Mouse (Mus musculus) NIH3T3 (cell line): Measurements from ENCODE around the gene Rab8a.

Experiments used
- DNase-seq: peaks from one replicate; pipeline ENCODE4 v3.0.0-alpha.2; 2012; ENCODE audit warnings: low read depth

The Rab8a gene

GRCm38 (mm10) chr8:72146556-72146955, 14.4 kb upstream of the Rab8a start:
- peak; percentile 85 for DNase-seq

- peak; percentile 41 for DNase-seq
These were observed 13.7 kb upstream of the Rab8a start for GRCm38 (mm10) chr8:72147266-72147665.

DNA sequence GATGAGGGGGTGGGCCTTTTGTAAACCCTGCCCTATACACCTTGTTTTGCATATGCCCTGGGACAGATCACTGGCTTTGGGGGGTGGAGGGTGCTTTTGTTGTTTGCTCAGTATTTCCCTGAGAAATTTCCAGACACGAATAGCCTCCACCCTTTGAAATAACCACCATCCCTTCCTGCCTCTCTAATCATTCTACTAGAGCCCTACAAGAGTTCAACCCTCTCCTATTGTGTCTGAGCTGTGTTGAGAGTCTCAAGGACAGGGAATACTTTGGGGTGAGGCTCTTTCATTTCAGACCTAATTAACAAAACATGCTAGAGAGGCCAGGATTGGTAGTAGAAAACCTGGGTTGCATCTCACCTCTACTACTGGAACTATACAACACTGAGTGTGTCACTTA, 11.9 kb upstream of the Rab8a start:
- no peak for DNase-seq

- DNase-seq, result no peak
These were observed 9.5 kb upstream of the Rab8a start for GRCm38 (mm10) chr8:72151418-72152078.

DNA sequence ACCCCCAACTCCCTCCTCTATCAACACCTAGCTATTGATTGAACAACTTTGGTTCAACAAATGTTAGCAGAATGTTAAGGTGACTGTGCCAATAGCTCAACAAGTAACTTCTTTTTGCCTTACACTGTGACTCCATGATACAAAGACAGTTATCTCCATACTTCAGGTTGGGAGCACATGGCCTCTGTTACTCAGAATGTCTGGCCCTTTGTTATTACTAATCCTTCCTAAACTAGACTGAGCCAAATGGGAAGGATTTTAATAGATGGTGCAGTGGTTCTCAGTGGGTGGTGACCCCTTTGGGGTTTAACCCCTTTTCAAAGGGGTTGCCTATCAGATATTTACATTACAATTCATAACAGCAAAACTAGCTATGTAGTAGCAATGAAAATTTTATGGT, 7.6 kb upstream of the Rab8a start:
- no peak for DNase-seq

GRCm38 (mm10) chr8:72158096-72158495, 2.9 kb upstream of the Rab8a start:
- DNase-seq, result peak; percentile 79

GRCm38 (mm10) chr8:72158726-72159125, 2.3 kb upstream of the Rab8a start:
- peak; percentile 55 for DNase-seq

DNA sequence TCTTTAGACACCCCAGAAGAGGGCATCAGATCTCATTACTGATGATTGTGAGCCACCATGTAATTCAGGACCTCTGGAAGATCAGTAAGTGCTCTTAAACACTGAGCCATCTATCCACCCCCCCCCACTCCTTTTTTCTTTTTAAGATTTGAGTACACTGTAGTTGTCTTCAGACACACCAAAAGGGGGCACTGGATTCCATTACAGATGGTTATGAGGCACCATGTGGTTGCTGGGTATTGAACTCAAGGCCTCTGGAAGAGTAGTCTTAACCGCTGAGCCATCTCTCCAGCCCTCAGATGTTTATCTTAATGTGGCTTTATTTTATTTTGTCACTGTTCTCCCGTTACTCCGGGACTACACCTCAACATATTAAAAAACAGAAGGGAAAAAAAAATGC, 993 bp upstream of the Rab8a start:
- no peak for DNase-seq

DNA sequence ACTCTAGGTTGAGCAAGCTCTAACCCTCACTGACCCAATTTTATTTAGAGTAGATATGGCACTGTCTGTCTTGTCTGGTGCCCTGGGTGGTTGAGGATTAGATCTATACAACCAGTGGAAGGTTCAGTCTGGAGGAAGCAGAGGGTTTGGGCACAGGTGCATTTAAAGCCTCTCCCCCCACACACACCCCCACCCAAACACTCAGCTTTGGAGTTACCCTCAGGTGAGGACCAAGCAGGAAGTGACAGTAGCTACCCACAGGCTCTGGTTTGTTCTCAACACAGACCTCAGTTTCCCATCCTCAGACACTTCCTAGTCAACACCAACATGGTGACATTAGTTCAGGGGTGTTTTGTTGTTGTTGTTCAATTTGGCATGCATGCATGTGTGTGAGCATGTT, 1.8 kb downstream of the Rab8a start:
- no peak for DNase-seq

- DNase-seq, result no peak
These were observed 8.2 kb downstream of the Rab8a start for GRCm38 (mm10) chr8:72169098-72169668.

DNA sequence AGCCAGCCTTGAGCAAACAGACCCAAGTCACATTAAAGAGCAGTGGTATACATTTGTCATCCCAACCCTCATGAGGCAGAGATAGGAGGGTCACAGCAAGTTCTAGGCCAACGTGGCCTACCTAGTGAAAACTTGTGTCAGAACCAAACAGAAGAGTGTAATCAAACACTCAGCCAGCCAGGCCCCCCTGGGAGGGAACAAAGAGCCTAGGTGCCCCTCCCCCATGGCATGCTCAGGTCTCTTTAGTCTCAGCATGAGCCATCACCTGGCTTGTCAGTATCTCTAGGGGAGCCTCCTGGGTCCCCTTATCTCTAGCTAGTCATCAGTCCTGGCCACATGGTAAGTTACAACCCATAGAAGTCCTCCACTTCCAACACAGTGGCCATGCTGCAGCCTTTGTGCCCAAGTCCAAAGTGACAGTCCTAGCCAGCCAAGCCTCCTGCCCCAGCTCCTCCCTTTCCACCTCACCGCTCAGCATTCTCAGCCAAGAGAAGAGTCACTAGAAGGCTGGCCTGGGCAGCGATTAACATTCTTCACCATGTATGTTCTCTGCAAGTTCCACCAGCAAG, 8.8 kb downstream of the Rab8a start:
- no peak for DNase-seq

- DNase-seq, result peak; percentile 86
These were observed 16.4 kb downstream of the Rab8a start for GRCm38 (mm10) chr8:72177346-72177925.

DNA sequence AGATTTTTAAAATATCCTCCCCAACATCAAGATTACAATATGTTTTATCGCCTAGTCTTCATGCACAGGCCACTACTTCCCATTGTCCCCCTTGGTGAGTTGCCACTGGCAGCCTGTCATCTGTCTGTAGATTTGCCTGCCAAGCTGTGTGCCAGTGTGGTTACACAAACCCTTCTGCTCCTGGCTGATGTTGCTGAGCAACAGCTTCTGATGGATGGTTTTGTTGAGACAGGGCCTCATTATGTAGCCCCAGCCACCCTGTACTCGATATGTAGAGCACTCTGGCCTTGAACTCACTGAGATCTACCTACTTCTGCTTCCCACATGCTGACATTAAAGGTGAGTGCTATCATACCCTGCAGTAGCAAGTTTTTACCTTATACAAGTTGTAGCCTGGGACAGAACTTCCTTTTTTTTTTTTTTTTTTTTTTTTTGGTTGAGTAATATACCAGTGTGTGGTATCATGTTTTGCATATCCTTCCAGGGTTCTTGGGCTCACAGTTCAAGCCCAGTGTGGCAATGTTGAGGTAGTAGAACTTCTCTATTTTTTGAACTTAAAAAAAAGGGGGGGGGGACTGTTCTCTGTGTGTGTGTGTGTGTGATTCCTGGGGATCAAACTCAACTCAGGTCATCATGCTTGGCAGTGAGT, 22.7 kb downstream of the Rab8a start:
- no peak for DNase-seq

DNA sequence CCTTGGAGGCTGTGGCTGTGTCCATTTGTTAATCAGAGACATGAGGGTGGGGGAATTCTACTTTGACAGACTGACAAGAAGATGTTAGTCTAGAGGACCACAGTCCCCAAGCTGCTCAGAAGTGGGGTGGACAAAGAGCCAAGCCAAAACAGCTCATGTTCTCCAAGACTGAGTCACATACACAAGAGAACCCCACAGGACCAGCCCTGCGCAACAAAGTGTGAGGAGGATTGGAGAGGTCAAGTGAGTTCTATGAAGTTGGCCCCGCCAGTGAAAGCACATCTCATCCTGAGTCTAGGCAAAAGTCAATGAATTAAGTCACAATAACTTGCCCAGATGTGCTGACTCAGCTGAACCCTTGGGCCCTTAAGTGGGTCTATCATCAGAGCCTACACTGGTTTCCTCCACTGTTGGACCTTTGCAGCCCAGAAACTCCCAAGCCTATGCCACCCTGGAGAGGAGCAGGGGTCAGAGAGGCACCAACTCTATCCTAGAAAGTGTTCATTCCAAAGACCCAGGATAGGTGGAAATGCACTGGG, 26.9 kb downstream of the Rab8a start:
- DNase-seq, result peak; percentile 48

DNA sequence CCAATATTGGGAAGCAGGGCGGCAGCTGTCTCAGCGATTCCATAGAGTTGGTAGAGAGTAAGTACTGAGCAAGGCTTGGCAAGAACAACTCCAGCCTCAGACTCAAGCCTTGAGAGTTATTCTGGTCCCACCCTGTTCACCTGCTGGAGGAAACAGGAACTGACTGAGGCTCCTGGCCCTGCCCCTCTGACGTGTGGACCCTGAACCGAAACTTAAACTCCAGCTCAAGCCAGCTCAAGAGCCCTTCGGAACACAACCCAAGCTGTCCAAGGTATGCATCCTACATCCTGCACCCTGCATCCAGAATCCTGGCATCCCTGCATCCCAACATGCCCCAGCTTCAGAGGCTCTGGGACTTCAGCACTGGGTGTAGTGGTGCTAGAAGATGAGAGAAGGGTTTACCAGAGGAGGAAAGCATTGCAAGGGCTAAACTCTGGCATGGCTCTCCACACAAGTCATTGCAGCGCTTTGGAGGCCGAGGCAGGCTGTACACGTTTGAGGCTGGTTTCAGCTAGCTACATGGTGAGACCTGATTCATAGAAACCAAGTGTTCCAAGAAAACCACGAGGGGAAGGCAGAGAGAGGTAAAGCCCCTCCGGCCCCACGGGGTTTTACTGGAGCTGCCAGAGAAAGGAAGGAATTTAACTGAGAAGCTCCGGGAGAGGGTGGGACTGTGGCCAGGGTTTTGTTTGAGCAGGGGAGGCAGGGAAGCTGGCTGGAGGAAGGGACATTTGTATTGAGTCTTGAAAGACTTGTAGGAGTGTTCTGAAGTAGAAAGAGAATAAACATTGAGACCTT, 28.6 kb downstream of the Rab8a start, which contains the start of gene Hsh2d:
Gene Hsh2d, plus strand, starts transcription at position 222 of the 798 bp plus-strand sequence.
- DNase-seq, result peak; percentile 81

DNA sequence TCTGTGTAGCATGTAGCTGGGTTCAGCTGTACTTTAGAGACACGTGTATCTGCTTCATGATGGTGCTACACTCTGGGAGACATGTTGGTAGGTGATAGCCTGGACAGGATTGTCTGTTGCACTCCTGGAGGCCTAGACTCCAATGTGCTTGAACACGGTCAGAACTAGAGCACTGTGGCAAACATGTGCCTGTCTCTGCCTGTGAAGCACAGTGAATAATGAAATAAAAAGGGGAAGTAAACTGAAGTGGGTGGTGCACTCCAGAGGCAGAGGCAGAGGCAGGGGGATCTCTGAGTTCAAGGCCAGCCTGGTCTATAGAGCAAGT, 29.2 kb downstream of the Rab8a start:
- no peak for DNase-seq

DNA sequence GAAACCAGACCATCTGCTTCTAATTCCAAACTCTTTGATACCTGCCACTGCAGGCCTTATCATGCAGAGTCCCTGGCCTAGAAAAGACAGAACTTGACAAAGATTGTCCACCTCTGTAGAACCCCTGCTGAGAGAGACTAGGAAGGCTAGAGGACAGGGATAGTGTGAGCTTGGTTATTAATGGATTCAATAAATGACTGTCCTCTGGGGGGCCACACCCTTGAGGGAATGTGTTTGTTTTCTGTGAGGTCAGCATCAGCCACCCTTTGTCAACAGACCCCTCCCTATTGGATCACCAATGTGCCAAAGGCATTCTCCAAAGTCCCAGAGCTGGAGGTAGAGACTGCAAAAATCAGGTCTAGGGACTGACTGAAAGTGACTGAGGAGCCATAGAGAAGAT, 31.1 kb downstream of the Rab8a start:
- no peak for DNase-seq

DNA sequence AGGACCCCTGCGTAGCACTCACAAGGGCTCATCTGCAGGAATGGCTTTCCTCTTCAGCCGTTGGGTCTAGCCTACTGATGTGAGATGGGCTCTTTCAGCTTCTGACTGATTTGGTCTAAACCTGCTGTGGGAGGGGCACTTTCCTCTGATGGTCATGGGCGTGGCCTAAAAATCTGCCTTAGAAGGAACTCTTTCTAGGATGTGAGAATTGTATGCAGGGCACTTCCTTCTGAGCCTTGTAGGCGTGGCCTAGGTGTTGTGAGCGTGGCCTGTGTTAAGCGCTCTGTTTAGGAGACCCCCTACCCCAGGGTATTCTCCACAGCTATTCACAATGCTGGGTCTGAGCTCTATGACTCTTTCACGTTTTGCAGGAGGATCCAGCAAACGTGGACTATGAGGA, 37.0 kb downstream of the Rab8a start:
- no peak for DNase-seq

DNA sequence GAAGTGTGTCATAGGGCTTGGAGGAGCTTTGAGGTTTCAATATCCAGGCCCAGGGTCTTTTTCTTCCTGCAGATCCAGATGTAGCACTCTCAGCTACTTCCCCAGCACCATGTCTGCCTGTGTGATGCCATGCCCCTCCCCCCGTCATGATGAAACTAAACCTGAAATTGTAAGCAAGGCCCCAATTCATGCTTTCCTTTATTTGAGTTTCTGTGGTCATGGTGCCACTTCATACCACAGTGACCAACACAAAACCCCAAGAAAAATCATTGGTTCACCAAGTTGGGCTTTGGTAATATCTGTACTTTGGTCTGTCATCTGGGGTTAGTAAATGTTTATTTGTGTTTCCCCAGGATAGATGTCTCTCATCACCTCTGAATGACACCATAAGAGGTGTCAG, 47.6 kb downstream of the Rab8a start:
- no peak for DNase-seq

DNA sequence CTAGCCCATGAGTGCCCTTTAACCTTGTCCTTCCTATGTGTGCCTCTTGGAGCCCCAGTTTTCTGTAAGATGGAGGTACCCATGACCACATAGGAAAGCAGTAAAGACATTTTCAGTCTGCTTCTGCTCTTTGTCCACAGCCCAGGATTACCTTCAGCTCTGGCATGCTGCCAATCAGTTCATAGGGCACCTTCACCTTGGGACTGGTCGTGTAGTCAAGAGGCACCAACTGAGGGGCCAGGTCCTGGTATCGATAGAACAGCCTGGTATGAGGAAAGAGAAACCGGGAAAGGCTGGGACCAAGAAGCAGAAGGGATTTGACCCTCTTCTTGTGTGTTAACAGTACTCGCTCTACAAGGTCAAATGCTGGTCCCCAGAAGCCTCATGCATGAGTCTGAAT, 49.2 kb downstream of the Rab8a start:
- DNase-seq, result no peak

- DNase-seq, result no peak
These were observed 49.7 kb downstream of the Rab8a start for GRCm38 (mm10) chr8:72210710-72211109.

DNA sequence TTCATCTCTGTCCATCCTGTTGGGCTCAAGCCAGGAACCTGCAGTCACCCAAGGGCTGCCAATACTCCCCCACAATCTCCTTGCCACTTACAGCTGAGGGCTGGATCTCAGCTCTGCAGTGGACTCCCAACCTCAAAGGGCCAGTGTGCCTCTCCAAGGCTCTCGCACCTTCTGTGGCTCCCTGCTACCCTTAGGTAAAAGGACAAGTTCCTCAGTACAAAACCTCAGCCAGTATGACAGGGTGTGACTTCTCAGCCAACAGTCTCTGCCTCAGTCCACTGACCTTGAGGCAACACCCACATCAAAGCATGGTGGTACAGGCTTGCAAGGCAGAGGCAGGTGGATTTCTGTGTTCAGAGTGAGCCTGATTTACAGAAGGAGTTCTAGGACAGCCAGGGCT, 50.8 kb downstream of the Rab8a start:
- no peak for DNase-seq
